Mouse (Mus musculus): ENCODE measurements around the gene Prkab2. TPM values are rescaled to one million over a fixed set of nuclear protein-coding genes. Genes with fewer than 3 reads are reported as not detected.

Gene Prkab2
- polyA plus RNA-seq, 1 experiment from 2014 or later = 8.7 TPM

GRCm38 (mm10) chr3:97690590-97690989 is 32.6 kb downstream of the Prkab2 start:
- Histone ChIP-seq H3K27ac (ENCODE audit: low read length) (no peak overlapping the region), H3K9me3 (ENCODE audit: control insufficient read depth, low read depth, low read length) (no peaks in the 10 kb centered on the region), H3K4me3 (ENCODE audit: low read depth, low read length) (no peak overlapping the region), H3K36me3 (ENCODE audit: control insufficient read depth, insufficient read depth, low read length) (no peaks in the 10 kb centered on the region), H3K4me1 (ENCODE audit: control insufficient read depth, insufficient read depth, low read length) (no peaks in the 10 kb centered on the region), H3K27me3 (ENCODE audit: control insufficient read depth, insufficient read depth, low read length) (no peaks in the 10 kb centered on the region), H3K9ac (replicated peaks; ENCODE audit: low read depth, low read length) (no peak overlapping the region), H3K4me2 (replicated peaks; ENCODE audit: low read depth, low read length) (no peak overlapping the region)
- no peak for ATAC-seq (ENCODE audit: insufficient number of reproducible peaks, insufficient read depth, low FRiP score, low read depth)
- WGBS = 34% methylated on average over 7 of the region's 7 CpGs

DNA sequence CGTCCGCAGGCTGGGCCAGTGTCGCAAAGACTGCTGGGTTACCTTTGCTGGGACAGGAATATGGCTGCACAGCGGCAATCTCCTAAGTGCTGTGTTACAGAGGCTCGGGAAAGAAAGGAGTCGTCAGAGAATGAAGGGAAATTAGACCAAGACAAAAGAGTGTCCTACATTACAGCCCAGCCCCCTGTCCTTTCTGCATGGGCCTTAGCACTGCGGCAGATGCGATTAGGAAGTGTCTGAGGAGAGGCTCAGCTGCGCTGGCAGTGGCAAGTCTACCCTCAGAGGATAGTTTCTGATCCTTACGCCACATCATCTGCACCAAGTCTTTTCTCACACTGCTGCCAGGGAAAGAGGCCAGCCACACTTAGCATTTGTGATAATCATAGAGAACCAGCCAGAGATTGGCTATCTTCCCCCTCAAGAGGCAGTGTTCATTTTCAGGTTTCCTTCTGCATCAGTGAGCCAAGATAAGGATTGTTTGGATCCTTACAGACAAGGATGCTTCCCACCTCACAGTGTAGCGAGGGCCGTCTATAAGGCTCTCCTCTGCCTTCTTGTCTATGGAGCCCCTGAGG is 33.5 kb downstream of the Prkab2 start:
- H3K4me2 ChIP-seq (replicated peaks; ENCODE audit: low read depth, low read length) = no peak overlapping the region
- H3K9me3 ChIP-seq (ENCODE audit: control insufficient read depth, low read depth, low read length) = no peaks in the 10 kb centered on the region
- no peaks in the 10 kb centered on the region for H3K36me3 ChIP-seq (ENCODE audit: control insufficient read depth, insufficient read depth, low read length)
- H3K4me3 ChIP-seq (ENCODE audit: low read depth, low read length) = no peak overlapping the region
- no peaks in the 10 kb centered on the region for H3K4me1 ChIP-seq (ENCODE audit: control insufficient read depth, insufficient read depth, low read length)
- WGBS = 71% methylated on average over 12 of the region's 12 CpGs
- no peak overlapping the region for H3K9ac ChIP-seq (replicated peaks; ENCODE audit: low read depth, low read length)
- no peak for ATAC-seq (ENCODE audit: insufficient number of reproducible peaks, insufficient read depth, low FRiP score, low read depth)
- no peak overlapping the region for H3K27ac ChIP-seq (ENCODE audit: low read length)
- no peaks in the 10 kb centered on the region for H3K27me3 ChIP-seq (ENCODE audit: control insufficient read depth, insufficient read depth, low read length)

- H3K36me3 ChIP-seq (ENCODE audit: control insufficient read depth, insufficient read depth, low read length) = no peaks in the 10 kb centered on the region
- no peaks in the 10 kb centered on the region for H3K27me3 ChIP-seq (ENCODE audit: control insufficient read depth, insufficient read depth, low read length)
- H3K4me1 ChIP-seq (ENCODE audit: control insufficient read depth, insufficient read depth, low read length) = no peaks in the 10 kb centered on the region
- no peaks in the 10 kb centered on the region for H3K9me3 ChIP-seq (ENCODE audit: control insufficient read depth, low read depth, low read length)
- ATAC-seq (ENCODE audit: insufficient number of reproducible peaks, insufficient read depth, low FRiP score, low read depth) = no peak
- no peak overlapping the region for H3K27ac ChIP-seq (ENCODE audit: low read length)
- H3K4me2 ChIP-seq (replicated peaks; ENCODE audit: low read depth, low read length) = no peak overlapping the region
- H3K4me3 ChIP-seq (ENCODE audit: low read depth, low read length) = no peak overlapping the region
- 81% methylated on average over 6 of the region's 6 CpGs for WGBS
- H3K9ac ChIP-seq (replicated peaks; ENCODE audit: low read depth, low read length) = no peak overlapping the region
These were observed 35.8 kb downstream of the Prkab2 start for GRCm38 (mm10) chr3:97693806-97694205.

GRCm38 (mm10) chr3:97696866-97697265 is 38.9 kb downstream of the Prkab2 start:
- H3K4me2 ChIP-seq (replicated peaks; ENCODE audit: low read depth, low read length) = no peak overlapping the region
- no peaks in the 10 kb centered on the region for H3K27me3 ChIP-seq (ENCODE audit: control insufficient read depth, insufficient read depth, low read length)
- H3K4me3 ChIP-seq (ENCODE audit: low read depth, low read length) = no peak overlapping the region
- no peaks in the 10 kb centered on the region for H3K36me3 ChIP-seq (ENCODE audit: control insufficient read depth, insufficient read depth, low read length)
- no peaks in the 10 kb centered on the region for H3K9me3 ChIP-seq (ENCODE audit: control insufficient read depth, low read depth, low read length)
- H3K4me1 ChIP-seq (ENCODE audit: control insufficient read depth, insufficient read depth, low read length) = no peaks in the 10 kb centered on the region
- WGBS = 86% methylated on average over 9 of the region's 9 CpGs
- no peak for ATAC-seq (ENCODE audit: insufficient number of reproducible peaks, insufficient read depth, low FRiP score, low read depth)
- H3K9ac ChIP-seq (replicated peaks; ENCODE audit: low read depth, low read length) = no peak overlapping the region
- H3K27ac ChIP-seq (ENCODE audit: low read length) = no peak overlapping the region

DNA sequence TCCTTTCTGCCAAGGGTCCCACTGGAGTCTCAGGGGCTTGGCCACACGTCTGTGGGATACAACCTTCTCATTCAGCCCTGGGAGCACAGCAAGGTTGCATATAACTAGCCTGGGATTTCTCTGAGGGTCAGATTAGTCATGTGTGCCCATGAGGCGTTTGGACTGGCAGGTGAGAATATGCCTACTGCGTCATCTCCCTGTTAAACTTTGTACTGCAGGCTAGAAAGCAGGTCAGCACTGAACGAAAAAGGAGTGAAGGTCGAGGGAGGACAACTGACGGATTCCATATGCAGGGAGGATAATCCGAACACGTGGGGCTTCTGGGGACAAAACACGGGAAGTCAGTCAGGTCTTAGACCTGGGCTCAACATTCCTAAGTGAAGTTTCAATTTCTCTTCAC is 39.3 kb downstream of the Prkab2 start:
- H3K9me3 ChIP-seq (ENCODE audit: control insufficient read depth, low read depth, low read length) = no peaks in the 10 kb centered on the region
- no peak overlapping the region for H3K27ac ChIP-seq (ENCODE audit: low read length)
- H3K4me1 ChIP-seq (ENCODE audit: control insufficient read depth, insufficient read depth, low read length) = no peaks in the 10 kb centered on the region
- no peak overlapping the region for H3K9ac ChIP-seq (replicated peaks; ENCODE audit: low read depth, low read length)
- H3K4me2 ChIP-seq (replicated peaks; ENCODE audit: low read depth, low read length) = no peak overlapping the region
- no peak for ATAC-seq (ENCODE audit: insufficient number of reproducible peaks, insufficient read depth, low FRiP score, low read depth)
- no peaks in the 10 kb centered on the region for H3K27me3 ChIP-seq (ENCODE audit: control insufficient read depth, insufficient read depth, low read length)
- 59% methylated on average over 9 of the region's 9 CpGs for WGBS
- no peak overlapping the region for H3K4me3 ChIP-seq (ENCODE audit: low read depth, low read length)
- H3K36me3 ChIP-seq (ENCODE audit: control insufficient read depth, insufficient read depth, low read length) = no peaks in the 10 kb centered on the region

- Histone ChIP-seq H3K4me2 (replicated peaks; ENCODE audit: low read depth, low read length) (no peak overlapping the region), H3K4me1 (ENCODE audit: control insufficient read depth, insufficient read depth, low read length) (no peaks in the 10 kb centered on the region), H3K4me3 (ENCODE audit: low read depth, low read length) (no peak overlapping the region), H3K36me3 (ENCODE audit: control insufficient read depth, insufficient read depth, low read length) (no peaks in the 10 kb centered on the region), H3K27ac (ENCODE audit: low read length) (no peak overlapping the region), H3K9me3 (ENCODE audit: control insufficient read depth, low read depth, low read length) (no peaks in the 10 kb centered on the region), H3K27me3 (ENCODE audit: control insufficient read depth, insufficient read depth, low read length) (no peaks in the 10 kb centered on the region), H3K9ac (replicated peaks; ENCODE audit: low read depth, low read length) (no peak overlapping the region)
- 81% methylated on average over 3 of the region's 3 CpGs for WGBS
- no peak for ATAC-seq (ENCODE audit: insufficient number of reproducible peaks, insufficient read depth, low FRiP score, low read depth)
These were observed 41.1 kb downstream of the Prkab2 start for GRCm38 (mm10) chr3:97699061-97699460.

- no peak for ATAC-seq (ENCODE audit: insufficient number of reproducible peaks, insufficient read depth, low FRiP score, low read depth)
- H3K4me2 ChIP-seq (replicated peaks; ENCODE audit: low read depth, low read length) = no peak overlapping the region
- WGBS = 50% methylated on average over 3 of the region's 3 CpGs
- H3K27ac ChIP-seq (ENCODE audit: low read length) = no peak overlapping the region
- H3K9ac ChIP-seq (replicated peaks; ENCODE audit: low read depth, low read length) = no peak overlapping the region
- H3K9me3 ChIP-seq (ENCODE audit: control insufficient read depth, low read depth, low read length) = no peaks in the 10 kb centered on the region
- no peaks in the 10 kb centered on the region for H3K27me3 ChIP-seq (ENCODE audit: control insufficient read depth, insufficient read depth, low read length)
- no peaks in the 10 kb centered on the region for H3K36me3 ChIP-seq (ENCODE audit: control insufficient read depth, insufficient read depth, low read length)
- H3K4me3 ChIP-seq (ENCODE audit: low read depth, low read length) = no peak overlapping the region
- H3K4me1 ChIP-seq (ENCODE audit: control insufficient read depth, insufficient read depth, low read length) = no peaks in the 10 kb centered on the region
These were observed 43.2 kb downstream of the Prkab2 start for GRCm38 (mm10) chr3:97701198-97701597.

GRCm38 (mm10) chr3:97702448-97703080 is 44.6 kb downstream of the Prkab2 start:
- Histone ChIP-seq H3K27ac (ENCODE audit: low read length) (no peak overlapping the region), H3K4me3 (ENCODE audit: low read depth, low read length) (no peak overlapping the region), H3K4me2 (replicated peaks; ENCODE audit: low read depth, low read length) (no peak overlapping the region), H3K9me3 (ENCODE audit: control insufficient read depth, low read depth, low read length) (no peaks in the 10 kb centered on the region), H3K36me3 (ENCODE audit: control insufficient read depth, insufficient read depth, low read length) (no peaks in the 10 kb centered on the region), H3K27me3 (ENCODE audit: control insufficient read depth, insufficient read depth, low read length) (no peaks in the 10 kb centered on the region), H3K4me1 (ENCODE audit: control insufficient read depth, insufficient read depth, low read length) (no peaks in the 10 kb centered on the region), H3K9ac (replicated peaks; ENCODE audit: low read depth, low read length) (no peak overlapping the region)
- ATAC-seq (ENCODE audit: insufficient number of reproducible peaks, insufficient read depth, low FRiP score, low read depth) = no peak
- WGBS = 91% methylated on average over 11 of the region's 11 CpGs

DNA sequence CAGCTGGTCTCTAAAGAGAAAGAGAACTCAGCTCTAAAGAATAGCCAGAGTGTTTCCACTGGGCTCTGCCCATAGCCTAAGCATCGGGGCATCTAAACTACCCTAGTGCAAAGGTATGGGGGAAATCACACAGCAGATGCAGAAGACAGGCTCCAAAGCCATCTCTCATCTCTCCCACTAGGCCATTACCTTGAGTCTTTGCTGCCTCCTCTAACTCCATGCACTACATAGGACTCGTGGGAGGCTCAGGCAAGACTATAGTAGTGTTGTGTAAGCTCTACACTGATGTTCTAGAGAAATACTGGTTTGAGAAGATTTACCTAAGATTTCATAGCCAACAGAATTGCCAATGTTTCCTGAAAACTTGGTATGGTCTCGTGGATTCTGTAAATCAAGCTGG is 47.5 kb downstream of the Prkab2 start:
- H3K27ac ChIP-seq (ENCODE audit: low read length) = no peak overlapping the region
- no peaks in the 10 kb centered on the region for H3K27me3 ChIP-seq (ENCODE audit: control insufficient read depth, insufficient read depth, low read length)
- ATAC-seq (ENCODE audit: insufficient number of reproducible peaks, insufficient read depth, low FRiP score, low read depth) = no peak

More for the DNA sequence above, 47.5 kb downstream of the Prkab2 start:
- Histone ChIP-seq H3K9ac (replicated peaks; ENCODE audit: low read depth, low read length) (no peak overlapping the region), H3K4me2 (replicated peaks; ENCODE audit: low read depth, low read length) (no peak overlapping the region), H3K4me1 (ENCODE audit: control insufficient read depth, insufficient read depth, low read length) (no peaks in the 10 kb centered on the region), H3K4me3 (ENCODE audit: low read depth, low read length) (no peak overlapping the region), H3K36me3 (ENCODE audit: control insufficient read depth, insufficient read depth, low read length) (no peaks in the 10 kb centered on the region), H3K9me3 (ENCODE audit: control insufficient read depth, low read depth, low read length) (no peaks in the 10 kb centered on the region)
- WGBS = 86% methylated on average over 3 of the region's 3 CpGs
